Mouse (Mus musculus): Measurements from ENCODE around the gene Tmtc2.

DNA sequence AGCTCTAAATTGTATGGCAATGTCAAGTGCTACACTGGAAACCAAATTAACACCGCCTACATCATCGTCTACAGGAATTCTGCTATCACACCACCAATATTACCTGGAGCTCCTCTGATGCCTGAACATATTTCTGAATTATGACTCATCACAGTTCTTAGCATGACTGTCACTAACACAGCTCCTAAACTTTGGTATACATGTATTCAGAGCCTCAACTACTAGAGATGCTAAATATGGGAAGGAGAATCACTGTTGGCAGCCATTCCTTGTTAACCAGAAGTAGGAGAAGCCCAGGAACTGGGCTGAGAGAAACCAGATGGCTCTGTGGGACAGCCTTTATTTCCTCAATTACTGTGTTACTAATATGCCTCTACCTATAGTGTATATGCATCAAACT, 382.2 kb downstream of the Tmtc2 start:
- TF ChIP-seq CTCF (IDR thresholded peaks at IDR 0.05; ENCODE audit: low read depth) = no peak
- TF ChIP-seq EP300 (IDR thresholded peaks at IDR 0.05; ENCODE audit: low read depth) = no peak
